Mouse (Mus musculus) liver, adult (tissue): ENCODE results near the gene Gm6509.
"Not testable (repeated sequence)": the region's sequence is repeated elsewhere in the genome, so short reads cannot be mapped to it uniquely, and the experiment has no call there.

Experiments used
- GATA4 ChIP-seq: IDR thresholded peaks from 2 replicates; pipeline ENCODE4 v1.6.1; 2014; ENCODE audit warnings: mild to moderate bottlenecking, low read length; ENCODE audit not compliant: insufficient replicate concordance

Gene Gm6509

DNA sequence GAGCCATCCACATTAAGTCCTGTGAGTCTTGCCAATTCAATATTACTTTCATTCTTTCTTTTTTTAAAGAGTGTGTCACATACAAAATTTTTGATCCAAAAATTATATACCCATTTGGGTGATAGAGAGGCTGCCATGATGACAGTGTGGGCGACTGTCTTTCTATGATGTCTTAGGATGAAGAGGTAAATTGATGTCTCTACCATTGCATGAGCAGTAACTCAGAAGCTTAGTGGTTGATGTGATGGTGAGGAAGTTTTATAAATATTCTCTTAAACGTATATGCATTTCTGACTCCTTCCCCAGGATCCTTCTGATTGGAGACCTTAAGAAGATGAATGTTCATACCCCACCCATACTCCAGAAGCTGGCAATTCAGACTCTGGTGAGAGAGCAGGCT is at the start of gene Gm6509:
Gene Gm6509, plus strand, starts transcription at position 301 of the 400 bp plus-strand sequence.
- TF ChIP-seq GATA4, result not testable (repeated sequence)

DNA sequence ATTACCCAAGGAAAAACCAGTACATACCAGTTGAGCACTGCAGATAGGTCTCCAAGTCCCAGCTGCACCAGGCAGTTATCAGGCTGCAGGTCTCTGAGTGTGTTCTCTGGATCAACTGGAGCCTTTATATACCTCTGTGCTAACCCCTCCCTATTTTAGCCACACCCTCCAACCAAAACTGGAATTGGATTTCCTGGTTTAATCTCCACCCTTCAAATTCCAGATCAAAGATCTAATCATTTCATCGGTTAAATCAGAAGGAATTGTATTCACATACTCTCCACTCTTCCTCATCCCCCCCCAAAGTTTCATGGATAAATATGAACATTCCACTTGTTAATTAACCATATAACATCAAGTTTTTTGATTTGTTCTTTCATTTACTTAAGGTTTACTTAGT is 7.5 kb upstream of the Gm6509 start, which contains the start of gene Gm3147:
Gene Gm3147, minus strand, starts transcription at position 101 of the 400 bp plus-strand sequence.
- TF ChIP-seq GATA4, result not testable (repeated sequence)

DNA sequence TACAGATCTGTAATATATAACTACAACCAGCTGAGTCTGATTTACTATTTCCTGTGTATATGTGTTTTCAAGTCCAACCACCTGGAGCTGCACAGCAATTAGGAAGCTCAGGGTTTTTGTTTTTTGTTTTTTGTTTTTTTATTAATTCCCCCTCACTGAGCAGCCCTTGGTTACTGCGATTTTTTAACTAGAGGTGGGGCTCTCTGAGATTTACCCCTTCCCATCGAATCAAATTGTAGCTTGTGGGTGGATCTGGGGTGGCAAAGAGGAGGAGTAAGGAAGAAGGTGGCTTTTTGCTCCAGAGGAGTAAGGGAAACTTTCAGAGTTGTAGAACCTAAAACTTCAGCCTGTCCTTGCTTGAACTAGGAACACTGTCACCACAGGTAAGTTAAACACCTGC is 24.3 kb downstream of the Gm6509 start, which contains the start of gene Gm6205:
Gene Gm6205, plus strand, starts transcription at position 301 of the 400 bp plus-strand sequence.
- not testable (repeated sequence) for TF ChIP-seq GATA4
